Mouse (Mus musculus) neural tube, postnatal 0 days (tissue): ENCODE data around the gene Rala. TPM values are rescaled to one million over a fixed set of nuclear protein-coding genes. Genes with fewer than 3 reads are reported as not detected.

Experiments used
- polyA plus RNA-seq: library from polyadenylated mRNA; unstranded; fragments of >200 nt; fragmentation: Nextera tagmentation; extraction: Ambion mirVana; gene quantifications from 2 replicates; pipeline ENCODE4 v1.2.1, GENCODE M21; 2015

Gene Rala
- polyA plus RNA-seq: 234 and 235 TPM in 2 replicates

DNA sequence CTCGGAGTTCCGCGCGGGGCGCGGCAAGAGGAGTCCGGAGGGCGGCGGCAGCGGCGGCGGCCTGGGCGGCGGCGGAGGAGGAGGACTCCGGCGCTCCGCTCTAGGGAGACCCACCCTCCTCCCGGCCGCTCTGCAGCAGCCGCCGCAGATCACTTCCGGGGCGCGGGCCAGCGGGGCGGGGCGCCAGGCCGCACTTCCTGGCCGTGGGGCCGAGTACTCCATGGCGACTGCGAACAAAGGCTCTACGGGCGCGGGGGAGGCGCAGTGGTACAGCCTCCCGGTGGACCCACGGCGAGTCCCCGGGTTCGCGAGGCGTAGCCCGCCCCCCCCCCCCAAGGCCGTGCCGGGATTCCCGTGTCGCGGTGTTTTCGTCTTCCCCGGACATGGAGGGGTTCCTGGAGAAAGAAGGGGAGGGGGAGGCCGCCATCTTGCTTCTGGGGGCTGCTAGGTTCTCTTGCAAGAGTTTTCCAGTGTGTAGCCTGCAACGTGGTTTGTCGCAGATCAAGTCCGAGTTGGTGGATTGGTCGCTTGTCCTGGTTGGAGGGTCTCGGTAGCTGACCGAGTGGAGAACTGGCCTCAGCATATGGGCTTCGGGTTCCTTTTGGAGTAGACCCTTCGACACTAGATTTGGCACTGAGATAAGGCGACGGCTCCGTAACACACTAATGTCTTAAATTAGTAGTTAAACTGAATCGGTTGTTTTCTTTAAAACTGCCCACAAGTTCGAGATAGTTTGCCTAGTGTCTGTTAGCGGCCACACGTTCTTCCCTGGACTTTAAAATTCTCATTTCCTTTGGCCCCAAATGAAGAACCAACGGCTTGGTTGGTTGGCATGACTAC lies at the start of gene Rala:
TSS of gene Rala (minus strand) at position 162 of the 840 bp plus-strand sequence.

DNA sequence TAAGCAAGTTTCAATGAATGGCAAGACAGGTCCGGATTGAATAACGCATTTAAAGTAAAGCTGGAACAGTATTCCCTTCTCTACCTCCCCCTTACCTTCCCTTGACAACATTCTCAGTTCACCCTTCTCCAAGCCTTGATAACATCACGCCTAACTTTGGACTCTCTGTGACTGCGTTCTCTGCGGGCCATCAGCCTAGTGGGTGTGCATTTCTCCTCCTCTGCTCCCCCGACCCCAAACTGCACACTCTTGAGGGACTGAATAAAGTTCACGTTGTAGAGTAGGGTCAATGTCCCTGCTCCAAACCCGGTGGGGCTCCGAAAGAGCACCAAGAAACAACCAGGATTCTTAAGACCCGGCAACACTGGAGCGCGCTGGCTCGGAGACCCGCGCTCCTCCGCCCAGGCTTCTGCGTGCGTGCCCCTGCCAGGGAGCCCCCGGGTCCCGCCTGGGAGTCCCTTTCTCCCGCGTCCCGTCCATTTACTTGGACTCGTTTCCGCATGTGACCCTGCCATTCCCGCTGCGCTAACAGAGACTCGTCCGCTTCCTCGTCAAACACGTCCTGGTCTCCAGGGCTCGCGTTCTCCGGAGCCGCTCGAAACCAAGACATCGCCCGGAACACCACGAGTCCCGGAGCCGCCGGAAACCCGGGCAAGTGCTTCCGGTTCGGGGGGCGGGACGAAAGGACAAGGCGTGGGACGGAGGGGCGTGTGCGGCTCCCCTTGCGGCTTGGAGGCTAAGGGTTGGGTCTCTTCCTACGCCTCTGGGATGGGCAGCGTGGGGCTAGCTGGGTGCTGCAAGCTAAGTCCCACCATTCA lies 48.9 kb upstream of the Rala start, which contains the start of gene Yae1d1:
TSS of gene Yae1d1 (minus strand) at position 653 of the 818 bp plus-strand sequence.

Other genes with a start within 250 kb of the Rala start
- gene Mplkip, start 249.0 kb downstream of the Rala start, polyA plus RNA-seq: 35.3 and 36.0 TPM in 2 replicates
- 2.9 and 3.1 TPM in 2 replicates for gene Sugct, start 248.7 kb downstream of the Rala start, polyA plus RNA-seq
- gene Cdk13, start 139.1 kb downstream of the Rala start, polyA plus RNA-seq: 13.0 and 17.0 TPM in 2 replicates
- gene Yae1d1, start 49.1 kb upstream of the Rala start, polyA plus RNA-seq: 67.4 and 73.6 TPM in 2 replicates